In genomic region chr7:48948381-48949108, GRCm38 (mm10) we compare ENCODE assay signal across 14 mouse cellular contexts.
"Had no signal": no experiment of that assay in that cellular context is flagged by ENCODE, and none has a peak within 500 bp of the region (broad histone marks: within the 10 kb centered on the region; RNA-seq: fewer than 3 reads in every experiment).

No protein-coding gene starts in this region.

- ATAC-seq: intestine, embryonic 15.5 days had no signal

- H3K9ac ChIP-seq: intestine, embryonic 15.5 days; kidney, embryonic 15.5 days; limb, embryonic 12.5 days; lung, embryonic 15.5 days; midbrain, embryonic 15.5 days; neural tube, embryonic 12.5 days had no signal

- H3K9me3 ChIP-seq: intestine, embryonic 15.5 days; kidney, embryonic 15.5 days; limb, embryonic 12.5 days; lung, embryonic 15.5 days; midbrain, embryonic 15.5 days; neural tube, embryonic 12.5 days had no signal

- H3K4me1 ChIP-seq: intestine, embryonic 15.5 days; kidney, embryonic 15.5 days; limb, embryonic 12.5 days; lung, embryonic 15.5 days had no signal

- H3K36me3 ChIP-seq: intestine, embryonic 15.5 days; kidney, embryonic 15.5 days; limb, embryonic 12.5 days; lung, embryonic 15.5 days; midbrain, embryonic 15.5 days; neural tube, embryonic 12.5 days had no signal

- DNase-seq: kidney, adult 18-20 months; kidney, postnatal 14 days; layer of hippocampus, postnatal 36 days; lung, postnatal 14 days; right cerebral cortex, postnatal 14 days; thymus, postnatal 36 days had no signal

- H3K4me2 ChIP-seq: intestine, embryonic 15.5 days; kidney, embryonic 15.5 days; limb, embryonic 12.5 days; lung, embryonic 15.5 days; midbrain, embryonic 11.5 days; midbrain, embryonic 15.5 days; neural tube, embryonic 12.5 days had no signal

- H3K27ac ChIP-seq: intestine, embryonic 15.5 days; kidney, embryonic 15.5 days; limb, embryonic 12.5 days; lung, embryonic 15.5 days; macrophage; midbrain, embryonic 15.5 days; neural tube, embryonic 12.5 days had no signal

- H3K27me3 ChIP-seq: intestine, embryonic 15.5 days; kidney, embryonic 15.5 days; lung, embryonic 15.5 days had no signal

- H3K4me3 ChIP-seq: intestine, embryonic 15.5 days; kidney, embryonic 15.5 days; limb, embryonic 12.5 days; lung, embryonic 15.5 days; midbrain, embryonic 15.5 days; neural tube, embryonic 12.5 days had no signal
